Mouse (Mus musculus): ENCODE measurements around the gene Polr3c.

GRCm38 (mm10) chr3:96666916-96667315 lies 60.5 kb downstream of the Polr3c start:
- TF ChIP-seq CTCF (IDR thresholded peaks at IDR 0.05; ENCODE audit: borderline replicate concordance, insufficient read depth, low read depth, low read length) (no peak), POLR2A (IDR thresholded peaks at IDR 0.05; ENCODE audit: borderline replicate concordance, insufficient read depth, low read length) (no peak)
